Mouse (Mus musculus): ENCODE results near the gene Amhr2. TPM values are rescaled to one million over a fixed set of nuclear protein-coding genes. Genes with fewer than 3 reads are reported as not detected.
A peak's percentile ranks its signal among the peaks of the same experiment; 100 is the strongest.

Amhr2 gene
- polyA plus RNA-seq, 1 experiment from 2014 or later, result 0.12 TPM

DNA sequence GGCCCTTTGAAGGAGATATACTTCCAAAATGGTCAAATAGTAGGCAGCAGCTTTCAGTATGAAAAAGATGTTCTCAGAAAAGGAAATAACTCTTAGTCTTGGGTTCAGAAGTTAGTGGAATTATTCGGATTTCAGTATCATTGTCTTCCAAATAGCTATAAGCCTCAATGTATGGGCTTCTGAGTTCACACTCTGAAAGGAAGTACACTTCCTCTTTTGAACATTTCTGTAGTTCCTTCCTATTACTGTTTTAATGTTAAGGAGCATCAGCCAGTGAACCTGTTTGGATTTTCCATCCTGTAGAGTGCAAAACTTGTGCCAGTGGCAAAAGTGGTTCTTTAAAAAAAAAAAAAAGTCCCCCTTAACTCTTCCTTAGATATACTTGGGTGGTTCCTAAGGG, 13.1 kb upstream of the Amhr2 start:
- H3K4me2 ChIP-seq, result no peak overlapping the region
- 76% methylated on average over 1 of the region's 1 CpGs for WGBS (ENCODE audit: insufficient replicate concordance)
- no peaks in the 10 kb centered on the region for H3K27me3 ChIP-seq (replicated peaks)
- no peak overlapping the region for H3K9ac ChIP-seq
- no peak overlapping the region for H3K27ac ChIP-seq
- no peak overlapping the region for H3K4me3 ChIP-seq
- H3K4me1 ChIP-seq, result no peaks in the 10 kb centered on the region
- no peak for ATAC-seq
- no peaks in the 10 kb centered on the region for H3K9me3 ChIP-seq (replicated peaks)
- peaks cover 93% of the 10 kb centered on the region for H3K36me3 ChIP-seq

DNA sequence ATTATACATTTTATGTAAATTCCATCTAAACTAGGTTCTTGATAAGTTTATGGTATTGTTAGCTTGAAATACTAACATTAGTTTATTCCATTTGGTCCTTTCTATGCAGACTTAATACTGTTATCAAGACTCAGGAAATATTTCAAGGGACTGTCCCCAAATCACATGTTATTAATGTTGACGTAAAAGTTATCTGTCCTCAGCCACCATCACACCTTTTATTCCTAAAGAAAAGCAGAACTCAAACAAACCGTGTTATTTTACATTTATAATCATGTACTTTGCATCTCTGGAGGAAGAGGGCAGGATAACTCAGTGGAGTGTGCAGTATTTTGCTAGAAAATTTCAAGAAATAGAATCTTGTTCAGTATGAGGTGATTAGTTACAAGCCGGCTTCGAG, 12.0 kb upstream of the Amhr2 start:
- no peak for ATAC-seq
- Histone ChIP-seq H3K9ac (no peak overlapping the region), H3K27me3 (replicated peaks) (no peaks in the 10 kb centered on the region), H3K9me3 (replicated peaks) (no peaks in the 10 kb centered on the region), H3K4me3 (no peak overlapping the region), H3K27ac (no peak overlapping the region), H3K4me2 (no peak overlapping the region), H3K4me1 (no peaks in the 10 kb centered on the region), H3K36me3 (peaks cover 83% of the 10 kb centered on the region)
- WGBS (ENCODE audit: insufficient replicate concordance), result 86% methylated on average over 4 of the region's 4 CpGs

DNA sequence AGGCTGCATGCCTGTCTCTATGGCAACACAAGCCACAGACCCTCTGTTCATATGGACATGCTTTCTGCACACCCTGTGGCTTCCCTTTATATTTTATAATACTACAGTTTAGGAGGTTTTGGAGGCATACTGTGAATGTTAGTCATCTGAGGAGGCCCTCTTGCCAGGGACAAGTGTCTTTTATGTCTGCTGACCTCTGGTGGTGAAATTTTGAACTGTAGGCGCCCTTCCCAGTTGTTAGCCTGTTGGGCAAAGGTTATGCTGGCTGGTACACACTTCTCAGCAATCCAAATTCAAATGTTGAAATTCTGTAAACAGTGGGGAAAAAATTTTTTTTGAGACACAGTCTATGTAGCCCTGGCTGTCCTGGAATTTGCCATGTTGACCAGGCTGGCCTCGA, 2.7 kb upstream of the Amhr2 start:
- ATAC-seq, result peak; percentile 47; the same call in 1 of the 2 replicates
- H3K36me3 ChIP-seq, result no peaks in the 10 kb centered on the region
- no peaks in the 10 kb centered on the region for H3K27me3 ChIP-seq (replicated peaks)
- no peak overlapping the region for H3K27ac ChIP-seq
- no peak overlapping the region for H3K4me2 ChIP-seq
- H3K9me3 ChIP-seq (replicated peaks), result no peaks in the 10 kb centered on the region
- peaks cover 15% of the 10 kb centered on the region for H3K4me1 ChIP-seq
- no peak overlapping the region for H3K4me3 ChIP-seq
- WGBS (ENCODE audit: insufficient replicate concordance), result 46% methylated on average over 2 of the region's 2 CpGs
- H3K9ac ChIP-seq, result no peak overlapping the region

DNA sequence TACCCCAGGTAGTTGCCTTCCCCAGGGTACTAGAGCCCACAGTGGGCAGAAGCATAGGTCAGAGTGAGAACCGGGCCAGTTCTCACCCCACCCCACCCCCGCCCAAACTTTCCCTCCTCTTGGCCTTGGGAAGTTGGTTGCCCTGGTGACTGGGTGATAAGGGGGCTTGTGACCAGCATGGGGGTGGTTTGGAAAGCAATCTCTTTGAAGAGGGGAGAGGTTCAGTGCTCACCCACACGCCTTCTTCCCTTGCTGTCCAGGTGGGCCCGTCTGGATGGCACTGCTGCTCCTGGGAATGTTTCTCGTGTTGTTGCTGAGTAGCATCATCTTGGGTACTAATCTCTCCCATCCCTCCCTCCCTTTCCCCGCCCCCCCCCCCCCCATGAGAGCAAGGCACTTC, 1.3 kb downstream of the Amhr2 start:
- H3K27me3 ChIP-seq (replicated peaks), result no peaks in the 10 kb centered on the region
- H3K9me3 ChIP-seq (replicated peaks), result no peaks in the 10 kb centered on the region
- H3K4me2 ChIP-seq, result no peak overlapping the region
- H3K36me3 ChIP-seq, result no peaks in the 10 kb centered on the region
- WGBS (ENCODE audit: insufficient replicate concordance), result 11% methylated on average over 4 of the region's 6 CpGs
- H3K27ac ChIP-seq, result no peak overlapping the region
- H3K9ac ChIP-seq, result no peak overlapping the region
- H3K4me1 ChIP-seq, result peaks cover 21% of the 10 kb centered on the region
- H3K4me3 ChIP-seq, result no peak overlapping the region
- no peak for ATAC-seq

DNA sequence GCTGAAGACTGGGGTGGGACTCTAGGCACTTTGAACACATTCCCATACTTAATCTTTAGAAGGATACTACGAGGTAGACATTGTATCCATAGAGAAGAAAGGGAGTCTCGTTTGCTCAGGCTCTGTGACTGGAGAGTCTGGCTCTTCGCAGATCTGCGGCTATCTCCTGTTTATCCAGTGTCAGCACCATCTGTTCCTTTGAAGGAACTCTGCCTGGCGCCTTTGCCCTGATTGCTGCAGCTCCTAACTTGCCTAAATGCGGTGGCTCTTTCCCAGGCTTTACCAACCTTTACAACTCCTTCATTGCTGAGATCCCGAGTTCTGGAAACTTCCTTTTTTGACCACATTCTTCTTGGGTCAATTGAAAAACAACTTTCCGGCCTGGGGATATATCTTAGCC, 4.2 kb downstream of the Amhr2 start:
- Histone ChIP-seq H3K9me3 (replicated peaks) (no peaks in the 10 kb centered on the region), H3K9ac (no peak overlapping the region), H3K36me3 (no peaks in the 10 kb centered on the region), H3K4me1 (peaks cover 32% of the 10 kb centered on the region), H3K4me2 (no peak overlapping the region), H3K27me3 (replicated peaks) (no peaks in the 10 kb centered on the region), H3K4me3 (no peak overlapping the region), H3K27ac (no peak overlapping the region)
- WGBS (ENCODE audit: insufficient replicate concordance), result 55% methylated on average over 8 of the region's 8 CpGs
- ATAC-seq, result no peak

DNA sequence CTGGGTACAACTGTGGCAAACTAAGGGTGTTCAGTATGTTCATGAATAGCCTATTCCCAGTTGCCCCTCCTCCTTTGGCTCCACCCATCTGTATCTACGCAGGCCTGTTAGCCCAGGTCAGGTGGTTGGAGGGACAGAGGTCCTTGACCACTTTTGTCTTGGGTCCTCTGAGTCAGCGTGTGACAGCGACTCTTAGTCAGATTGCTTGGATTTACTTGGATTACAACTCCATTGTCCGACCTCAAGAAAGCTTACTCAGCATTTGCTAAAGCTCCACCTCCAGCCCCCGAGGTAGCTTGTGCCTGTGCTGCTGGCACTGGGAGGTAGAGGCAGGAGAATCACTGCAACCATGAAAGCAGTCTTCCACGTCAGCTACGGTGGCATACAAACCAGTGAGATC, 5.8 kb downstream of the Amhr2 start:
- 33% methylated on average over 7 of the region's 7 CpGs for WGBS (ENCODE audit: insufficient replicate concordance)
- no peaks in the 10 kb centered on the region for H3K36me3 ChIP-seq
- no peak overlapping the region for H3K9ac ChIP-seq
- H3K27ac ChIP-seq, result no peak overlapping the region
- H3K4me3 ChIP-seq, result no peak overlapping the region
- no peak for ATAC-seq
- H3K9me3 ChIP-seq (replicated peaks), result no peaks in the 10 kb centered on the region
- peaks cover 32% of the 10 kb centered on the region for H3K4me1 ChIP-seq
- H3K27me3 ChIP-seq (replicated peaks), result no peaks in the 10 kb centered on the region
- H3K4me2 ChIP-seq, result peak overlapping the region; percentile 27; the same call in 1 of the 2 replicates

DNA sequence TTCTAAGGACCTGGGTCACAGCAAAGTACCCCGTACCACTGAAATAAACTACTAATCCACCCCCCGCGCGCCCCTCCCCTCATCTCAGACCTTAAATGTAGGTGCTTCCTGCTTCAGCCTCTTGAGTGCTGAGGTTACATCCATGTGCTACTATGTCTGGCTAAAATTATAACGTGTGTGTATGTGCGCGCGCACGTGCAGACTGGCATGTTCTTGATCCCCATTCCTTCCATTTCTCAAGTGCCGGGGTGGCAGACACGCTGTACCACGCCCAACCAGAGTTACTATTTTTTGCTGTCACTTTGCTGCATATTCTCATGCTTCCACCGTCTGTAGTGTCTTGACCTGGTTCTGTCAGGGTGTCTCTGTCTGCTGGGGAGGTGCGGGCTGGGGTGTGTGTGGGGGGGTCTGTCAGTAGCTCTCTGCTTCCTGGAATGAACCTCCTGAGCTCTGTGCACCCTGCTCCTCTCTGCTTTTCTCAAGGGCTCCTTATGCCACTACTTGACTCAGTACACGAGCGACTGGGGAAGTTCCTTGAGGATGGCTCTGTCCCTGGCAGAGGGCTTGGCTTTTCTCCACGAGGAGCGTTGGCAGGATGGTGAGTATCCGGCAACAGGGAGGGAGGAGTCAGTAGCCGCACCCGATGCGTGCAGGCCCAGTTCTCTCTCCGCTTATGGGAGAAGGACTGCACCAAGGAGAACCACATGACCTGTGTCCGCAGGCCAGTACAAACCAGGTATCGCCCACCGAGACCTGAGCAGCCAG, 6.7 kb downstream of the Amhr2 start:
- Histone ChIP-seq H3K9ac (no peak overlapping the region), H3K4me1 (peaks cover 26% of the 10 kb centered on the region), H3K27ac (no peak overlapping the region), H3K27me3 (replicated peaks) (no peaks in the 10 kb centered on the region), H3K36me3 (no peaks in the 10 kb centered on the region), H3K9me3 (replicated peaks) (no peaks in the 10 kb centered on the region), H3K4me3 (no peak overlapping the region), H3K4me2 (no peak overlapping the region)
- ATAC-seq, result no peak
- 74% methylated on average over 26 of the region's 26 CpGs for WGBS (ENCODE audit: insufficient replicate concordance)

DNA sequence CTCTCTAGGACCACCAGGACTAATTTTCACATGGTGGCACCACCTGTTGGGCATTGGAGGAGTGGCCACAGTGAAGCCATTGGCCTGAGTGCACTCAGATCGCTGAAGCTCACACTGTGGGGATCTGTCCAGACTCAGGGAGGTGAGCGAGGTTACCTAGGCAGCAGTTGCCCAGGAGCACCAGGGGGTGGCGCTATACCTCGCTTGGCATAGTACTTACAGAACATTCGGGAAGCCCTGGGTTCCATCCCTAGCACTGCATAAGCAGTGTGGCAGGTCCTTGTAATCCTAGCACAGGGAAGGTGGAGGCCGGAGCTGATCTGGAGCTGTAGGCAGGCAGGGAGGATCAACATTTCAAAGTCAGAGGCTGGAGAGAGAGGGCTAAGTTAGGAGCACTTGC, 10.8 kb downstream of the Amhr2 start:
- no peak overlapping the region for H3K27ac ChIP-seq
- no peaks in the 10 kb centered on the region for H3K9me3 ChIP-seq (replicated peaks)
- ATAC-seq, result no peak
- H3K4me1 ChIP-seq, result peaks cover 59% of the 10 kb centered on the region
- H3K4me3 ChIP-seq, result no peak overlapping the region
- no peaks in the 10 kb centered on the region for H3K27me3 ChIP-seq (replicated peaks)
- no peak overlapping the region for H3K9ac ChIP-seq
- WGBS (ENCODE audit: insufficient replicate concordance), result 46% methylated on average over 6 of the region's 6 CpGs
- no peaks in the 10 kb centered on the region for H3K36me3 ChIP-seq
- no peak overlapping the region for H3K4me2 ChIP-seq

DNA sequence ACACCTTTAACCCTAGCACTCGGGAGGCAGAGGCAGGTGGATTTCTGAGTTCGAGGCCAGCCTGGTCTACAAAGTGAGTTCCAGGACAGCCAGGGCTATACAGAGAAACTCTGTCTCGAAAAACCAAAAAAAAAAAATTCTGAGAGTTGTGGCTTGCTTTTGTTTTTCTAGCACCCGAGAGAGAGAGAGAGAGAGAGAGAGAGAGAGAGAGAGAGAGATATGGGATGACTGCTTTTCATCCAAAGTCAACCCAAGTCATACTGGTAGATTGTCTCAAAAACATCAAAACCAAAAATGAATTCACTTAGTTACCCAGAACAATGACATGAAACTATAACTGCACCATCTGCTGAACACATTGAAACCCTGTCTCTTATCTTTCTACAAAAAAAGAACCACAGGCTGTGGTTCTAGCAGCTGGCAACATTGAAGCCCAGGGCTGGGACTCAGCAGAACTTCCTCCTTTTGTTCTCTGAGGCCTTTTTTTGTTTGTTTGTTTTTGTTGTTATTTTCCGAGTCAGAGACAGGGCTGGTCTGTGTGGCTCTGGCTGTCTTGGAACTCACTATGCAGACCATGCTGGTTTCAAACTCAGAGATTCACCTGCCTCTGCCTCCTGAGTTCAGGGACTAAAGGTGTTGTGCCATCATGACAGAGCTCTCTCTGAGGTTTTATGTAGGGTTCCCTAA, 13.0 kb downstream of the Amhr2 start:
- Histone ChIP-seq H3K27ac (peak overlapping the region; percentile 91), H3K36me3 (peaks cover 12% of the 10 kb centered on the region), H3K27me3 (replicated peaks) (no peaks in the 10 kb centered on the region), H3K4me2 (peak overlapping the region; percentile 85), H3K9ac (peak overlapping the region; percentile 37; the same call in 1 of the 2 replicates), H3K9me3 (replicated peaks) (no peaks in the 10 kb centered on the region), H3K4me1 (peaks cover 59% of the 10 kb centered on the region), H3K4me3 (peak overlapping the region; percentile 63)
- 28% methylated on average over 5 of the region's 5 CpGs for WGBS (ENCODE audit: insufficient replicate concordance)
- ATAC-seq, result no peak

DNA sequence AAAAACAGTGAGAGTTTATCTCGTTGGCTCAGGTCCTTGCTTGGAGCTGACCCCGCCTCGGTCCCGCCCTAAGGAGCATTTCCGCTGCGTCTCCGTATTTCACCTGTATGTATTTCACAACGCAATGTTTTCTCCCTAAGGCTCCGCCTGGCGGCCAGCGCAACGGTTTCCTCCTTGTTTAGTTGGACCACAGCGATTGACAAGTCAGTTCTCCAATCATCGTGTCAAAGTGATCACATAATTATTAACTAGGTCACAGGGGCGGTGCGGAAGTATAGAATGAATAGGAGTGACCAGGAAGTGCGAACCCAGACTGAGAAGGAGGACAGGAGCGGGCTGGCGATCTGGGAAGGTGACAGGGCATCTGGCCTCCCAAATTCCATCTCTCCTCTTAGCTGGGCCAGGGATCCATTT, 13.7 kb downstream of the Amhr2 start, which contains the start of gene Prr13:
Prr13 (plus strand) TSS at position 125 of the 414 bp plus-strand sequence.
- Histone ChIP-seq H3K9ac (peak within 1 kb of the TSS; percentile 74), H3K4me1 (peaks cover 59% of the 10 kb centered on the region), H3K27me3 (replicated peaks) (no peaks in the 10 kb centered on the region), H3K27ac (peak within 1 kb of the TSS; percentile 91), H3K4me2 (peak within 1 kb of the TSS; percentile 85), H3K9me3 (replicated peaks) (no peaks in the 10 kb centered on the region), H3K4me3 (peak within 1 kb of the TSS; percentile 63), H3K36me3 (peaks cover 17% of the 10 kb centered on the region)
- ATAC-seq, result peak; percentile 78
- WGBS (ENCODE audit: insufficient replicate concordance), result 0% methylated on average over 19 of the region's 19 CpGs

DNA sequence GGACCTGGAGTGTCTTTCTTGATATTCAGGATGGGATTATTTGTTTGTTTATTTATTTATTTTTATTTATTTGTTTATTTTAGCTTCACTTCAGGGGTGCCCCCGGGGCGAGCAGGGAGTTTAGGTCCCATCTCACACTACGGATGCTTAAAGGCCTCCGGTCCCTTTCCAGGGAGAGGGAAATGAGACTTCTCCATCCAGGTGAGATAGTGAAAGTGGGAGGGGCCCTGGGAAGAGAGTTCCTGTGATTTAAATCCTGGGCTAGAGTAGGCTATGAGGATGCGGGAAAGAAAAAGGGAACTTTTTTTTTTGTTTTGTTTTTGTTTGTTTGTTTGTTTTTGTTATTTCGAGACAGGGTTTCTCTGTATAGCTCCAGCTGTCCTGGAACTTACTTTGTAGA, 14.2 kb downstream of the Amhr2 start:
- 13% methylated on average over 6 of the region's 6 CpGs for WGBS (ENCODE audit: insufficient replicate concordance)
- peak overlapping the region; percentile 91 for H3K27ac ChIP-seq

DNA sequence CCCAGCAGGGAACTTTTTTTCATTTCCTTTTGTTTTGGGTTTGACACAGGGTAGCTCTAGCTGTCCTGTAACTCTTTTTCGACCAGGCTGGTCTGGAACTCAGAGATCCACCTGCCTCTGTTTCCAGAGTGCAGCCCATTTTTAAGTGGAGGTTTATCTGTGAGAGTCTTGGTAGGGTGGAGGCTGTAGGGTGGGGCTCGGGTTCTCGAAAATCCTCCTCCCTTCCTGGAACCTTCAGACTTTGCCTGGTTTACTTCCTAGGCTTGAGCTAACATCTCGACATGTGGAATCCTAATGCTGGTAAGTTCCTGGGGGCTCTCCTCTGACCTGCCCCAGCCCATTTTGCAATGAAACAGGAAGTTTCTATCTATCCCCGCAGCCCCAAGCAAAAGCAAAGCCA, 14.7 kb downstream of the Amhr2 start:
- Histone ChIP-seq H3K9me3 (replicated peaks) (no peaks in the 10 kb centered on the region), H3K4me2 (peak overlapping the region; percentile 85), H3K27me3 (replicated peaks) (no peaks in the 10 kb centered on the region), H3K36me3 (peaks cover 17% of the 10 kb centered on the region), H3K4me1 (peaks cover 59% of the 10 kb centered on the region), H3K4me3 (peak overlapping the region; percentile 63), H3K27ac (peak overlapping the region; percentile 91), H3K9ac (peak overlapping the region; percentile 74)
- WGBS (ENCODE audit: insufficient replicate concordance), result 9% methylated on average over 5 of the region's 5 CpGs
- peak; percentile 79 for ATAC-seq

More for the DNA sequence above, 14.2 kb downstream of the Amhr2 start:
- Histone ChIP-seq H3K4me1 (peaks cover 59% of the 10 kb centered on the region), H3K9me3 (replicated peaks) (no peaks in the 10 kb centered on the region), H3K27me3 (replicated peaks) (no peaks in the 10 kb centered on the region), H3K4me2 (peak overlapping the region; percentile 85), H3K4me3 (peak overlapping the region; percentile 63), H3K9ac (peak overlapping the region; percentile 74), H3K36me3 (peaks cover 17% of the 10 kb centered on the region)
- peak; percentile 0; the same call in 1 of the 2 replicates for ATAC-seq
